Mouse (Mus musculus) forebrain, embryonic 14.5 days (tissue): Measurements from ENCODE around the gene Cdh1. TPM values are rescaled to one million over a fixed set of nuclear protein-coding genes. Genes with fewer than 3 reads are reported as not detected.
A peak's percentile ranks its signal among the peaks of the same experiment; 100 is the strongest.

Experiments used
- ATAC-seq: fragments of 200-750 bp; cut with Nextera tagmentation; 2 replicates; pipeline ENCODE4 v1.8.0; 2017; ENCODE audit warnings: mild to moderate bottlenecking, moderate library complexity
- DNase-seq: peaks from one replicate; pipeline ENCODE4 v3.0.0-alpha.2; 2015; ENCODE audit warnings: low spot score
- H3K27ac ChIP-seq: fragments of 300-500 bp; sonication (generic); 2 replicates; pipeline ENCODE4 v1.5.1; 2014; ENCODE audit warnings: low read depth, mild to moderate bottlenecking, control low read depth, low read length, moderate library complexity
- H3K27me3 ChIP-seq: fragments of 300-500 bp; sonication (generic); replicated peaks from 2 replicates; pipeline ENCODE4 v1.6.1; 2014; ENCODE audit warnings: low read length, control low read depth, mixed read lengths; ENCODE audit not compliant: control insufficient read depth, insufficient read depth
- H3K36me3 ChIP-seq: fragments of 300-500 bp; sonication (generic); 2 replicates; pipeline ENCODE4 v1.6.1; 2014; ENCODE audit warnings: low read length, control low read depth; ENCODE audit not compliant: control insufficient read depth, insufficient read depth
- H3K4me1 ChIP-seq: fragments of 300-500 bp; sonication (generic); 2 replicates; pipeline ENCODE4 v1.6.1; 2014; ENCODE audit warnings: antibody characterized with exemption, low read length, control low read depth; ENCODE audit not compliant: control insufficient read depth, insufficient read depth
- H3K4me2 ChIP-seq: fragments of 300-500 bp; sonication (generic); 2 replicates; pipeline ENCODE4 v1.6.1; 2014; ENCODE audit warnings: mild to moderate bottlenecking, control low read depth, low read length
- H3K4me3 ChIP-seq: fragments of 300-500 bp; sonication (generic); 2 replicates; pipeline ENCODE4 v1.5.1; 2014; ENCODE audit warnings: low read depth, low read length, control low read depth
- H3K9ac ChIP-seq: fragments of 300-500 bp; sonication (generic); 2 replicates; pipeline ENCODE4 v1.6.1; 2014; ENCODE audit warnings: mild to moderate bottlenecking, low read length, control low read depth, moderate library complexity
- H3K9me3 ChIP-seq: fragments of 300-500 bp; sonication (generic); replicated peaks from 2 replicates; pipeline ENCODE4 v1.6.1; 2016; ENCODE audit warnings: low read length, control low read depth, mixed read lengths; ENCODE audit not compliant: control insufficient read depth
- WGBS: fragments of 180-500 bp; shearing (Covaris S2); extraction: QIAGEN DNeasy Blood & Tissue Kit; methylation state at CpG from one replicate; pipeline ENCODE4 v1.1.7; 2014; 5-methylcytosine and 5-hydroxymethylcytosine counted together
- polyA plus RNA-seq: library from polyadenylated mRNA; unstranded; fragments of >200 nt; fragmentation: Nextera tagmentation; extraction: Ambion mirVana; gene quantifications from 2 replicates; pipeline ENCODE4 v1.2.1, GENCODE M21; 2014

Gene Cdh1
- polyA plus RNA-seq, 1 experiment from 2014 or later: 1.9 TPM

GRCm38 (mm10) chr8:106710002-106710401, 106.9 kb downstream of the Cdh1 start:
- no peak for ATAC-seq
- Histone ChIP-seq H3K9me3 (no peaks in the 10 kb centered on the region), H3K4me3 (no peak overlapping the region), H3K27ac (no peak overlapping the region), H3K36me3 (no peaks in the 10 kb centered on the region), H3K4me2 (no peak overlapping the region), H3K27me3 (no peaks in the 10 kb centered on the region), H3K9ac (no peak overlapping the region), H3K4me1 (peaks cover 2% of the 10 kb centered on the region; the same call in 1 of the 2 replicates)
- DNase-seq: no peak
- WGBS: 98% methylated on average over 2 of the region's 2 CpGs

GRCm38 (mm10) chr8:106712487-106712886, 109.3 kb downstream of the Cdh1 start:
- no peak for ATAC-seq
- H3K36me3 ChIP-seq: no peaks in the 10 kb centered on the region
- no peak overlapping the region for H3K4me2 ChIP-seq
- no peak for DNase-seq
- H3K4me1 ChIP-seq: peaks cover 2% of the 10 kb centered on the region; the same call in 1 of the 2 replicates
- 65% methylated on average over 3 of the region's 3 CpGs for WGBS
- H3K4me3 ChIP-seq: no peak overlapping the region
- no peaks in the 10 kb centered on the region for H3K9me3 ChIP-seq
- H3K27me3 ChIP-seq: no peaks in the 10 kb centered on the region
- no peak overlapping the region for H3K27ac ChIP-seq
- H3K9ac ChIP-seq: no peak overlapping the region

- H3K4me2 ChIP-seq: no peak overlapping the region
- peaks cover 5% of the 10 kb centered on the region for H3K4me1 ChIP-seq
- H3K4me3 ChIP-seq: no peak overlapping the region
- DNase-seq (no peak), ATAC-seq (no peak)
- WGBS: 59% methylated on average over 4 of the region's 4 CpGs
- H3K27me3 ChIP-seq: no peaks in the 10 kb centered on the region
- no peaks in the 10 kb centered on the region for H3K36me3 ChIP-seq
- H3K9ac ChIP-seq: no peak overlapping the region
- H3K27ac ChIP-seq: no peak overlapping the region
- H3K9me3 ChIP-seq: no peaks in the 10 kb centered on the region
Observed at GRCm38 (mm10) chr8:106714297-106714696, 111.1 kb downstream of the Cdh1 start.

DNA sequence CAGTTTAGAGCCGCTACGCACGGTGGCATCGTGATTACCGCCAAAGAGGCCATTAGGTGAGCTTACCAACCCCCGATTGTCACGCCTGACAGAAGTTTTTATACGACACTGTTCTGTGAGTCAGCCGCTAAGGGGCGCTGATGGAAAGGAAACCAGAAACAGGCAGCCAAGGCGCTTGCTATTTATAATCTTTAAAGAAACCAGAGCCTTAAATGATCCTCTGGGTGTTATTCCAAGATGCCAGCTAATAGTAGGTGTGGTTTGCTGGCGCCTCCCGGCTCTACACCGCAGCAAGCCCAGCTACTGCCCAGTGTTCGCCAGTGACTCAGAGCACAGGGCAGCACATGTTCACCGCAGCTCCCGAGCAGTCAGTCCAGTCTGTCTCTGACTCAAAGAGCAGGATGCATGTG, 114.9 kb downstream of the Cdh1 start:
- no peaks in the 10 kb centered on the region for H3K36me3 ChIP-seq
- H3K4me1 ChIP-seq: peaks cover 3% of the 10 kb centered on the region; the same call in 1 of the 2 replicates
- peak; percentile 72 for ATAC-seq
- H3K9ac ChIP-seq: 0 out of 2 replicates have a peak overlapping the region, but pooled peaks have one; percentile 21
- peak overlapping the region; percentile 31; the same call in 1 of the 2 replicates for H3K4me2 ChIP-seq
- 20% methylated on average over 17 of the region's 17 CpGs for WGBS
- H3K27me3 ChIP-seq: no peaks in the 10 kb centered on the region
- DNase-seq: peak; percentile 91
- peak overlapping the region; percentile 48; the same call in 1 of the 2 replicates for H3K27ac ChIP-seq
- H3K9me3 ChIP-seq: no peaks in the 10 kb centered on the region
- H3K4me3 ChIP-seq: 0 out of 2 replicates have a peak overlapping the region, but pooled peaks have one; percentile 10

Other genes starting within 250 kb of the Cdh1 start
- gene Zfp90, start 188.0 kb upstream of the Cdh1 start, polyA plus RNA-seq: 49.6 and 56.4 TPM in 2 replicates
- not detected in 2 replicates for gene 6030452D12Rik, start 102.8 kb upstream of the Cdh1 start, polyA plus RNA-seq
- 0.67 and 1.1 TPM in 2 replicates for gene Cdh3, start 92.5 kb upstream of the Cdh1 start, polyA plus RNA-seq
- gene Gm10073, start 29.9 kb upstream of the Cdh1 start, polyA plus RNA-seq: 5.8 and 7.7 TPM in 2 replicates
- gene Tango6, start 79.7 kb downstream of the Cdh1 start, polyA plus RNA-seq: 2.4 and 4.4 TPM in 2 replicates